Mouse (Mus musculus) heart, embryonic 13.5 days (tissue): ENCODE data around the gene Saysd1. TPM values are rescaled to one million over a fixed set of nuclear protein-coding genes. Genes with fewer than 3 reads are reported as not detected.

ENCODE experiments used
- ATAC-seq: fragments of 200-750 bp; cut with Nextera tagmentation; 2 replicates; pipeline ENCODE4 v1.8.0; 2017; ENCODE audit warnings: moderate TSS enrichment; ENCODE audit not compliant: insufficient number of reproducible peaks, low FRiP score, low TSS enrichment; ENCODE audit errors: extremely low read depth
- H3K27ac ChIP-seq: fragments of 300-500 bp; sonication (generic); replicated peaks from 2 replicates; pipeline ENCODE4 v1.5.1; 2015; ENCODE audit warnings: moderate library complexity, mild to moderate bottlenecking, inconsistent platforms
- H3K27me3 ChIP-seq: fragments of 300-500 bp; sonication (generic); replicated peaks from 2 replicates; pipeline ENCODE4 v1.6.1; 2015; ENCODE audit warnings: mild to moderate bottlenecking, inconsistent platforms
- H3K36me3 ChIP-seq: fragments of 300-500 bp; sonication (generic); 2 replicates; pipeline ENCODE4 v1.6.1; 2015; ENCODE audit warnings: mild to moderate bottlenecking, inconsistent platforms
- H3K4me1 ChIP-seq: fragments of 300-500 bp; sonication (generic); 2 replicates; pipeline ENCODE4 v1.6.1; 2015; ENCODE audit warnings: inconsistent platforms
- H3K4me2 ChIP-seq: fragments of 300-500 bp; sonication (generic); 2 replicates; pipeline ENCODE4 v1.6.1; 2015; ENCODE audit warnings: inconsistent platforms, mild to moderate bottlenecking, moderate library complexity
- H3K4me3 ChIP-seq: fragments of 300-500 bp; sonication (generic); 2 replicates; pipeline ENCODE4 v1.5.1; 2015; ENCODE audit warnings: moderate library complexity, mild to moderate bottlenecking, inconsistent platforms
- H3K9ac ChIP-seq: fragments of 300-500 bp; sonication (generic); 2 replicates; pipeline ENCODE4 v1.6.1; 2015; ENCODE audit warnings: inconsistent platforms, mild to moderate bottlenecking, moderate library complexity
- H3K9me3 ChIP-seq: fragments of 300-500 bp; sonication (generic); 2 replicates; pipeline ENCODE4 v1.6.1; 2016; ENCODE audit warnings: inconsistent platforms
- WGBS: fragments of 180-500 bp; shearing (Covaris S2); methylation state at CpG from one replicate; pipeline ENCODE4 v1.1.7; 2015; ENCODE audit warnings: mixed read lengths; 5-methylcytosine and 5-hydroxymethylcytosine counted together
- polyA plus RNA-seq: library from polyadenylated mRNA; unstranded; fragments of >200 nt; fragmentation: Nextera tagmentation; extraction: Ambion mirVana; gene quantifications from 2 replicates; pipeline ENCODE4 v1.2.1, GENCODE M21; 2015

Saysd1 gene
- polyA plus RNA-seq, 1 experiment from 2014 or later, result 8.0 TPM

DNA sequence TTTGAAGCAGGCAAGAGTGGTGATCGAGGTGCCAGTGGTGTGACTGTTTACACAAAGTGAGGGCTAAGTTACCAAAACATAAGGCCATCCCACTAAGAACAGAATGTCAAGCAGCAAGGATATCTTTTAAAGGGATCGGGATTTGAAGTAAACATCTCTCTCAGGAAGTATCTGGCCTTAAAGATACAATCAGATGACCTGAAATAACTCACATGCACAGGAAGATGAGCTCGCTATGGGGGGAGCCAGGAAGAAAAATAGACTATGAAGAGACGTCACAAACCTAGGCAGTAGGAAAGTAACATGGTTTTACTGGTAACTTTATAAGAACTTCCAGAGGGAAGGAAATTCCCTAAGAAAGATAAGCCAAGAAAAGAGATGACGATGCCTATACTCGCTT, 32.1 kb downstream of the Saysd1 start:
- no peak overlapping the region for H3K9ac ChIP-seq
- H3K9me3 ChIP-seq, result no peaks in the 10 kb centered on the region
- H3K27ac ChIP-seq, result no peak overlapping the region
- H3K27me3 ChIP-seq, result no peaks in the 10 kb centered on the region
- no peaks in the 10 kb centered on the region for H3K36me3 ChIP-seq
- 42% methylated on average over 6 of the region's 6 CpGs for WGBS
- peaks cover 19% of the 10 kb centered on the region for H3K4me1 ChIP-seq
- no peak overlapping the region for H3K4me3 ChIP-seq
- no peak overlapping the region for H3K4me2 ChIP-seq
- ATAC-seq, result no peak

- Histone ChIP-seq H3K9ac (no peak overlapping the region), H3K4me2 (no peak overlapping the region), H3K4me1 (peaks cover 19% of the 10 kb centered on the region), H3K9me3 (no peaks in the 10 kb centered on the region), H3K4me3 (no peak overlapping the region), H3K36me3 (no peaks in the 10 kb centered on the region), H3K27ac (no peak overlapping the region), H3K27me3 (no peaks in the 10 kb centered on the region)
- WGBS, result 36% methylated on average over 4 of the region's 4 CpGs
- ATAC-seq, result no peak
These were observed 35.1 kb downstream of the Saysd1 start for GRCm38 (mm10) chr14:20103207-20103606.

DNA sequence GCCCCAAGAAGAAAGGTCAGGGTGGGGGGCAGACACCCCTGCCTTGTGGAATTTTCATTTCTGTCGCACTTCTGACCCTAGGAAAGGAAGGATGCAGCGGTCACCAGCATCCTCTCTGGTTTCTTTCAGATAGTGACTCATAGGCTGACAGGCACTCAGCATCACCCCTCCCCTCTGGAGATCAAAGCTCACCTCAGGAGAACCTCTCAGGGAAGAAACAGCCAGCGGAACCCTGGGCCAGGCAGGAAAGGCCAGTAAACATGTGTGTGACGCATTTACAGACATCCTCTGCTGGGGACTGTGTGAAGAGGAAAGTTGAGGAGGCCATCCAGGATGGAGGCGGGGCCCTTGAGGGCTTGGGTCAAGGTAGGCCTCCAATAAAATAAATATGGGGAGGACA, 40.3 kb downstream of the Saysd1 start:
- ATAC-seq, result no peak
- Histone ChIP-seq H3K4me1 (peaks cover 6% of the 10 kb centered on the region; the same call in 1 of the 2 replicates), H3K4me2 (no peak overlapping the region), H3K4me3 (no peak overlapping the region), H3K27me3 (0 out of 2 replicates have a peak, but pooled peaks cover 5% of the 10 kb centered on the region), H3K36me3 (no peaks in the 10 kb centered on the region), H3K9ac (no peak overlapping the region), H3K9me3 (no peaks in the 10 kb centered on the region), H3K27ac (no peak overlapping the region)
- WGBS, result 21% methylated on average over 5 of the region's 5 CpGs

DNA sequence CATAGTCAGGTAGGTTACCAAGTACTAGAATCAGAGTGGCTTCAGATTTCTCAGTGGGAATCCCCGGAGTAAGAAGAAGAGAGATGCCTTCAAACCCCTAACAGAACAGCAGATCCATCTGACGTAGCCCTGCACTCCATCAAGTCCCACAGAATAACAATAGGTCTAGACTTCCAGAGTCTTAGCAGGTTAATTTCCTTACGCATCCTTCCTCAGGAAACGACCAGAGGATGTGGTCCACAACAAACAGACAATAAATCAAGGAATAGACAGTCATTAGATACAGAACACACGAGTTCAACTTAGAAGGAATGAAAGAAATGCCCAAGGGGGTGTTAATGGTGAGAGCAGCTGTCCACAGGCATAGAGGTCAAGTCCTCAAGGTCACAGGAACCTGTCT, 43.4 kb downstream of the Saysd1 start:
- Histone ChIP-seq H3K9me3 (no peaks in the 10 kb centered on the region), H3K9ac (no peak overlapping the region), H3K27me3 (0 out of 2 replicates have a peak, but pooled peaks cover 11% of the 10 kb centered on the region), H3K36me3 (no peaks in the 10 kb centered on the region), H3K4me2 (no peak overlapping the region), H3K4me3 (no peak overlapping the region), H3K27ac (no peak overlapping the region), H3K4me1 (0 out of 2 replicates have a peak, but pooled peaks cover 2% of the 10 kb centered on the region)
- WGBS, result 44% methylated on average over 5 of the region's 5 CpGs
- ATAC-seq, result no peak

GRCm38 (mm10) chr14:20093493-20093892, 44.8 kb downstream of the Saysd1 start:
- Histone ChIP-seq H3K27me3 (0 out of 2 replicates have a peak, but pooled peaks cover 11% of the 10 kb centered on the region), H3K4me1 (0 out of 2 replicates have a peak, but pooled peaks cover 2% of the 10 kb centered on the region), H3K9me3 (no peaks in the 10 kb centered on the region), H3K4me2 (no peak overlapping the region), H3K9ac (no peak overlapping the region), H3K4me3 (no peak overlapping the region), H3K27ac (no peak overlapping the region), H3K36me3 (no peaks in the 10 kb centered on the region)
- no peak for ATAC-seq
- WGBS, result 18% methylated on average over 7 of the region's 7 CpGs

DNA sequence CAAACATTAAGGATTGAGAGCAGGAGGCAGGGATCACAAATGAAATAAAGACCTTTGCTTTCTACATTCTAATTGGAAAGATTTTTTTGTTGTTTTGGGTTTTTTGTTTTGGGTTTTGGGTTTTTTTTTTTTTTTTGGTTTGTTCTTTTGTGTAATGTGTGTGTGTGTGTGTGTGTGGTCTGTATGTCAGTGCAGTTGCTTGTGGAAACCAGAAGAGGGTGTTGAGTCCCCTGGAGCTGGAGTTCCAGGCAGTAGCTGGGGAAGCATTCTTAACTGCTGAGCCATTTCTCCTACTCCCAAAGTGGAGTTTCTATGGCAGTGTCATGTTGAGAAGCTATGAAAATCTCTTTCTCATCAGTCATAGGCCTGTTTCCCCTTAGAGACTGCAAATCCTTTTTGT, 54.0 kb downstream of the Saysd1 start:
- Histone ChIP-seq H3K9ac (no peak overlapping the region), H3K36me3 (0 out of 2 replicates have a peak, but pooled peaks cover 2% of the 10 kb centered on the region), H3K9me3 (no peaks in the 10 kb centered on the region), H3K4me2 (no peak overlapping the region), H3K27me3 (no peaks in the 10 kb centered on the region), H3K4me1 (peaks cover 31% of the 10 kb centered on the region), H3K27ac (no peak overlapping the region), H3K4me3 (no peak overlapping the region)
- no peak for ATAC-seq

DNA sequence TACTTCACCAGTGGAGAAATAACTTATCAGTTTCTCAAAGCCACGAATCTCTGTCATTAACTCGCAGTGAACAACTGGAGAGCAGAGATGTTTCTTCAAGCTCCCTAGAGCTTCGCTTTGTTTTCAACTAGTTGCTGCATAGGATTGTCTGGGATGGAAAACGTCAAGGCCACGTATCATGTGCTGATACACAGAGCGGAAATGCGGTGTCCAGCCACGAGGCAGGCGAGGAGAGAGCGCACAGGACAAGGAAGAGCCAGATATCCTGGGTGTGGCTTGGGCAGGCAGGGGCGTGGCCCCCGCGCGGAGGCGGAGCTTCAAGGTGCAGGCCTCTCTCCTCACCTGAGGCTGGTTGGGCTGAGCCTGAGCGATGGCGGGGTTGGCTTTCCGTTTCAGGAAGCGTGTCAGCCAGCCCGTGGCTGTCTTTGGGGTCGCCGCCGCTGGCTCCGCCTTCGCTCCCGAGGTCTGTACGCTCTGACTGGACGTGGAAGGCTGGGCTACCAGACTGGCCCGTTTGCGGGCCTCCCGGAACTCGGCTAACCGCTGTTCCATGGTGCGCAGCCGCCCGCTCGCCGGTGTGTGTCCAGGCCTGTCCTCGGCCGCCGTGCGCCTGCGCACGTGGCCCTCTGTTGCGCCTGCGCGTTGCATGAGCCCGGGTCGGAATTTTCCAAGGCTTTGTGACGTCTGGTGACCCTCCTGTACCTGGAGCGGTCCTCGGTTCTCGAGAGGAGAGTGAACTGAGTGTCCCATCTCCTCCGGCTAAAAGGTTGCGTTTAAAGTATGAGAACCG, 55.6 kb downstream of the Saysd1 start:
- H3K27ac ChIP-seq, result peak overlapping the region; percentile 95
- peak; percentile 96 for ATAC-seq
- H3K27me3 ChIP-seq, result no peaks in the 10 kb centered on the region
- H3K4me1 ChIP-seq, result peaks cover 31% of the 10 kb centered on the region
- peak overlapping the region; percentile 65 for H3K4me3 ChIP-seq
- peak overlapping the region; percentile 80 for H3K4me2 ChIP-seq
- H3K36me3 ChIP-seq, result 0 out of 2 replicates have a peak, but pooled peaks cover 2% of the 10 kb centered on the region
- under 1% methylated on average over 56 of the region's 56 CpGs for WGBS
- peak overlapping the region; percentile 83 for H3K9ac ChIP-seq
- H3K9me3 ChIP-seq, result no peaks in the 10 kb centered on the region

- Histone ChIP-seq H3K27ac (peak overlapping the region; percentile 95), H3K36me3 (peaks cover 5% of the 10 kb centered on the region; the same call in 1 of the 2 replicates), H3K9ac (peak overlapping the region; percentile 83), H3K4me3 (peak overlapping the region; percentile 65), H3K4me1 (peaks cover 31% of the 10 kb centered on the region), H3K4me2 (peak overlapping the region; percentile 80), H3K27me3 (no peaks in the 10 kb centered on the region), H3K9me3 (no peaks in the 10 kb centered on the region)
- ATAC-seq, result no peak
- 62% methylated on average over 5 of the region's 5 CpGs for WGBS
These were observed 56.3 kb downstream of the Saysd1 start for GRCm38 (mm10) chr14:20081937-20082533.

GRCm38 (mm10) chr14:20081084-20081483, 57.2 kb downstream of the Saysd1 start:
- Histone ChIP-seq H3K4me2 (no peak overlapping the region), H3K9me3 (no peaks in the 10 kb centered on the region), H3K36me3 (peaks cover 10% of the 10 kb centered on the region; the same call in 1 of the 2 replicates), H3K4me1 (peaks cover 31% of the 10 kb centered on the region), H3K9ac (peak overlapping the region; percentile 15; the same call in 1 of the 2 replicates), H3K4me3 (no peak overlapping the region), H3K27me3 (no peaks in the 10 kb centered on the region), H3K27ac (no peak overlapping the region)
- whole genome bisulfite sequencing, result 87% methylated on average over 1 of the region's 1 CpGs
- ATAC-seq, result no peak

- H3K4me2 ChIP-seq, result no peak overlapping the region
- WGBS, result 80% methylated on average over 6 of the region's 6 CpGs
- ATAC-seq, result no peak
- H3K9ac ChIP-seq, result no peak overlapping the region
- no peak overlapping the region for H3K4me3 ChIP-seq
- H3K4me1 ChIP-seq, result peaks cover 20% of the 10 kb centered on the region
- H3K27ac ChIP-seq, result no peak overlapping the region
- no peaks in the 10 kb centered on the region for H3K27me3 ChIP-seq
- no peaks in the 10 kb centered on the region for H3K9me3 ChIP-seq
- H3K36me3 ChIP-seq, result peaks cover 10% of the 10 kb centered on the region; the same call in 1 of the 2 replicates
These were observed 61.2 kb downstream of the Saysd1 start for GRCm38 (mm10) chr14:20077181-20077580.

GRCm38 (mm10) chr14:20075544-20075943, 62.8 kb downstream of the Saysd1 start:
- Histone ChIP-seq H3K9ac (no peak overlapping the region), H3K36me3 (peaks cover 10% of the 10 kb centered on the region; the same call in 1 of the 2 replicates), H3K4me1 (peaks cover 6% of the 10 kb centered on the region), H3K4me2 (no peak overlapping the region), H3K27me3 (no peaks in the 10 kb centered on the region), H3K27ac (no peak overlapping the region), H3K9me3 (no peaks in the 10 kb centered on the region), H3K4me3 (no peak overlapping the region)
- WGBS, result 87% methylated on average over 7 of the region's 7 CpGs
- no peak for ATAC-seq
